Mouse (Mus musculus): ENCODE measurements around the gene Apc2. TPM values are rescaled to one million over a fixed set of nuclear protein-coding genes. Genes with fewer than 3 reads are reported as not detected.
"Not testable (repeated sequence)": the region's sequence is repeated elsewhere in the genome, so short reads cannot be mapped to it uniquely, and the experiment has no call there.

Gene Apc2
- polyA plus RNA-seq, 1 experiment from 2014 or later, result 0.94 TPM

DNA sequence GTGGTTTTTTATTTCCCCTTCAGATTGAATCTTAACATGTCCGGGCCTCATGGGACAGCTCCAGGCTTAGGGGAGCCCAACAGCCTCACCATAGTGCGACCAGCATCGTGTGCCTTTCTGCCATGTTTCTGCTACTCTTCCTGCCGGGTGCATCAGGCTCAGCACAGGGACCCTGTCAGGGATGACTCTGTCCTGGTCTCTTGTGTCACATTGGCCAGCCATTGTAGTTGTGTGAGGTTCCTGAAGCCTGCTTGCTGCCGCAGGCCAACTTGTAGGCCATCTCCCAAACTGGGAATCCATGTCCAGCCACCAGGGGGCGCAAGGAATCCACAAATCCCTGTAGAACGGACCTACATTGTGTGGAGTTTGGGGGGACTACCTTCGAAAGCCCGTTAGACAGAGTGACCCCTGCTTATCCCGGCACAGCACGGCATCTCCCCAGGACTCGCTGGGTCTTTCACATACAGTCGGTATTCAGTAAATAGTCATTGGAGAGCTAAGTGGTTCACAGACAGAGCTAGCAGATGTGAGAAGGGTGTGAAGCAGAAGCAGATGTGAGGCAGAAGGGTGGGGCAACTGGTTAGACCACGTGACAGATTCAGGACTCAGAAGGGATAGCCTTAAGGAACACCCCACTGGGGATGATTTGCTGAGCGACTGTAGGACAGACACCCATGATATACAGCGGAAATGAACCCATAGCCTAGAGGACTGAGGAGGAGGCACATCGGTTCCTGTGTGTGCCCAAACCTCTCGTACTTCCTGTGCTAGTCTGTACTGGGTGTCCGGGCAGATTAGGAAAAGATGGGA is 44.4 kb downstream of the Apc2 start:
- no peak for ATAC-seq (ENCODE audit: extremely low read depth, insufficient number of reproducible peaks, low FRiP score, low TSS enrichment)
- Histone ChIP-seq H3K36me3 (no peaks in the 10 kb centered on the region), H3K4me2 (peak overlapping the region; percentile 38), H3K9ac (no peak overlapping the region), H3K4me3 (no peak overlapping the region), H3K4me1 (peaks cover 43% of the 10 kb centered on the region), H3K27ac (replicated peaks) (no peak overlapping the region), H3K9me3 (no peaks in the 10 kb centered on the region), H3K27me3 (replicated peaks) (peaks cover 92% of the 10 kb centered on the region)
- 26% methylated on average over 19 of the region's 19 CpGs for WGBS

DNA sequence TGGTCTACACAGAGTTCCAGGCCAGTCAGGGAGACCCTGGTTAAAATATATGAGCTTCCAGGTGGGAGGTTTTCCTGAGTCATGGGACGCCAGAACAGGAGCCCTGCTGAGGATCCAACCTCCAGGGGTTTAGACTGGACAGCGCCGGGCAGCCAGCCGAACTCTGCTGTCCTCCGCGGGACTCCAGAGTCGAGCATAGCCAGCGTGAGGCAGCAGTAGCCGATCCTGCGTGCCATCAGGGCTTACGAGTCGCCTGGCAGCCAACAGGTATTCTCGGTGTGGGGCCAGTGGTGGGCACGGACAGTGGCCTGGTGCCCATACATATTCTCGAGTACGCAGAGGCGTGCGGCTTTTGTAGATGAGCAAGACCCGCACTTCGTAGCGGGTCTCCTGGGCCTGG is 45.2 kb downstream of the Apc2 start:
- WGBS, result 21% methylated on average over 21 of the region's 21 CpGs
- H3K9ac ChIP-seq, result no peak overlapping the region
- H3K27ac ChIP-seq (replicated peaks), result no peak overlapping the region
- peaks cover 92% of the 10 kb centered on the region for H3K27me3 ChIP-seq (replicated peaks)
- no peak for ATAC-seq (ENCODE audit: extremely low read depth, insufficient number of reproducible peaks, low FRiP score, low TSS enrichment)
- peaks cover 48% of the 10 kb centered on the region for H3K4me1 ChIP-seq
- no peaks in the 10 kb centered on the region for H3K36me3 ChIP-seq
- no peak overlapping the region for H3K4me3 ChIP-seq
- no peaks in the 10 kb centered on the region for H3K9me3 ChIP-seq
- no peak overlapping the region for H3K4me2 ChIP-seq

DNA sequence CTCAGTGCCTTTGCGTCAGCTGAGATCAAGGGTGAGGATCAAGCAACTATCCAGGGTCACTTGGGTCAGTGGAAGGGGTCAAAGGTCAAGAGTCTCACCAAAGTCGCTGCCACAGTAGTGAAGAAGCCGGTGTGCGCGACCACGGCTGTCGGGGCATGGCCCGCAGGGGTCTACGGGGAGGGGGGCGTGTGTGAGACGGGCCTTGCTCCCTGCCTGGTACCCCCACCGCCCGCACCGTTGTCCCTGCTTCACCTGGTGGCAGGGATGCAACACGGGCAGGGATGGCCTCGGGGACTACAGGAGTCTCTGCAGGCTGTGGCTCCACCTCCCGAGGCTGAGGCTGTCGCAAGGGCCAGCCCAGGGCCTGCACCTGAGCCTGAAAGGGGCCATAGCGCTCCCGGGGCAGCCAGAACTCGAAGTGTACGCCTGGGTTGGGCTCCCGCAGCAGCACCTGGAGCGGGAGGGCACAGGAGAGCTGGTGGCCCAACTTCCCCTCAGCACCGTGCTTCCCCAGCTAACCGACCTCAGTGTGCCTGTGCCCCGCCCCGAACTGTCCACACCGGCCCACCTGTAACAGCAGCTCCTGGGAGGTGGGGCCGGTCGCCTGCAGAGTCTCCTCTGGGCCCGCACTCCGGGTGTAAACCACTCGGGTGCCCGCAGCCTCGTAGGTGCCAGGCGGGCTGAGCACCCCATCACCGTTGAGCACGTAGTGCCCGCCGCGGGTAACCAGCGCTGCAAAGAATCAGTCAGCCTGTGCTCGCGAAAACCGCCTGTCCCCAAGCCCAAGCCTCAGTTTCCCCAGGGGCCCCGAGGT is 45.9 kb downstream of the Apc2 start:
- Histone ChIP-seq H3K27ac (replicated peaks) (no peak overlapping the region), H3K4me1 (peaks cover 48% of the 10 kb centered on the region), H3K4me3 (peak overlapping the region; percentile 42), H3K36me3 (no peaks in the 10 kb centered on the region), H3K27me3 (replicated peaks) (peaks cover 92% of the 10 kb centered on the region), H3K9me3 (no peaks in the 10 kb centered on the region), H3K4me2 (peak overlapping the region; percentile 64), H3K9ac (peak overlapping the region; percentile 28; the same call in 1 of the 2 replicates)
- no peak for ATAC-seq (ENCODE audit: extremely low read depth, insufficient number of reproducible peaks, low FRiP score, low TSS enrichment)
- 6% methylated on average over 46 of the region's 47 CpGs for WGBS

DNA sequence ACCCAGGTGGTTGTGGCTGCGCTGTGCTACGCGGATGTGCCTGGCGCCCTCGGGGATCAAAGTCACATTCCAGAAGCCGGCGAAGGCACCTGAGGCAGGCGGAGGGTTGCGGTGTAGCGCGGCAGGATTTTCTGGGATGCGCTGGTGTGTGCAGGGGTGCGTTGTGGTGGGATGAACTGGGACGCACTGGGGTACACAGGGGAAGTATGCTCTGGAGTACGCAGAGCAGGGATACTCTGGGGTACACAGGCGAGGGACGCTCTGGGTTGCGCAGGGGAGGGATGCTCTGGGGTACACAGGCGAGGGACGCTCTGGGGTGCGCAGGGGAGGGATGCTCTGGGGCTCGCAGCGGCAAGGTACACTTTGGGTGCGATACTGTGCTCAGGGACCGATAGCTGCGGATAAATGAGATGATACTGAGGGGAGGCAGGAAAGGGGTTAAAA is 46.5 kb downstream of the Apc2 start:
- 4% methylated on average over 26 of the region's 26 CpGs for WGBS
- Histone ChIP-seq H3K27me3 (replicated peaks) (peaks cover 91% of the 10 kb centered on the region), H3K9me3 (no peaks in the 10 kb centered on the region), H3K4me1 (peaks cover 50% of the 10 kb centered on the region), H3K9ac (peak overlapping the region; percentile 61; the same call in 1 of the 2 replicates), H3K27ac (replicated peaks) (no peak overlapping the region), H3K4me3 (peak overlapping the region; percentile 42), H3K36me3 (no peaks in the 10 kb centered on the region), H3K4me2 (peak overlapping the region; percentile 64)
- no peak for ATAC-seq (ENCODE audit: extremely low read depth, insufficient number of reproducible peaks, low FRiP score, low TSS enrichment)

GRCm38 (mm10) chr10:80342749-80343424 is 47.1 kb downstream of the Apc2 start:
- ATAC-seq (ENCODE audit: extremely low read depth, insufficient number of reproducible peaks, low FRiP score, low TSS enrichment), result peak; percentile 40; the same call in 1 of the 2 replicates
- Histone ChIP-seq H3K27ac (replicated peaks) (no peak overlapping the region), H3K36me3 (no peaks in the 10 kb centered on the region), H3K9ac (peak overlapping the region; percentile 61), H3K4me1 (peaks cover 55% of the 10 kb centered on the region), H3K27me3 (replicated peaks) (peaks cover 93% of the 10 kb centered on the region), H3K9me3 (no peaks in the 10 kb centered on the region), H3K4me2 (peak overlapping the region; percentile 64), H3K4me3 (peak overlapping the region; percentile 42)
- WGBS, result 1% methylated on average over 30 of the region's 33 CpGs

GRCm38 (mm10) chr10:80343425-80343895 is 47.7 kb downstream of the Apc2 start:
- no peak overlapping the region for H3K27ac ChIP-seq (replicated peaks)
- no peaks in the 10 kb centered on the region for H3K9me3 ChIP-seq
- 26% methylated on average over 13 of the region's 13 CpGs for WGBS
- 0 out of 2 replicates have a peak overlapping the region, but pooled peaks have one; percentile 61 for H3K9ac ChIP-seq
- peak overlapping the region; percentile 42 for H3K4me3 ChIP-seq
- peaks cover 93% of the 10 kb centered on the region for H3K27me3 ChIP-seq (replicated peaks)
- peak overlapping the region; percentile 64 for H3K4me2 ChIP-seq
- H3K36me3 ChIP-seq, result no peaks in the 10 kb centered on the region
- H3K4me1 ChIP-seq, result peaks cover 61% of the 10 kb centered on the region
- ATAC-seq (ENCODE audit: extremely low read depth, insufficient number of reproducible peaks, low FRiP score, low TSS enrichment), result 0 out of 2 replicates have a peak, but pooled peaks have one; percentile 2

DNA sequence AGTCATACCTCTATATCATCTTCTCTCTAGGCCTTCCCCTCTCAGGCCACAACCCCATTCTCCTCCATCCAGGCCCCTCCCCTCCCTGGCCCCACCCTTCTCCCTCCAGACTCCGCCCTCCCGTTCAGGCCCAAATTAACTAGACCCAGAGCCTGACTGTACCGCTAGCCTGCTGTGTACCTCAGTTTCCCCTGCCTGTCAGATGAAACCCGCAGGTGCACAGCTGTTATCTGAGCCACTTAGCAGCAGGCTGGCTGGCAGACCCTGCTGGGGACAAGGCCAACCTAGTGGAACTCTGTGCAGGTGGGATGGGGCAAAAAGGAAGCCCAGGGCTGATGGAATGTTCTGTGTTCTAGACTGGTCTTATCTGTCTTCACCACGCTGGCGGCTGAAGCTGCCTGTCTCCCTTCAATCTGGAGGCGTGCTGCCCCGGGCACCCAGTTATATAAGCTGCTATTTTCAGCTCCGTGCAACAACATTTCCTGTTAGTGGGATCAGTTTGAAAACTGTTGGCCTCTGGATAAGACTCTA is 48.4 kb downstream of the Apc2 start:
- H3K4me1 ChIP-seq, result peaks cover 68% of the 10 kb centered on the region
- H3K4me2 ChIP-seq, result peak overlapping the region; percentile 64
- no peak overlapping the region for H3K27ac ChIP-seq (replicated peaks)
- no peak for ATAC-seq (ENCODE audit: extremely low read depth, insufficient number of reproducible peaks, low FRiP score, low TSS enrichment)
- peaks cover 99% of the 10 kb centered on the region for H3K27me3 ChIP-seq (replicated peaks)
- no peaks in the 10 kb centered on the region for H3K9me3 ChIP-seq
- H3K36me3 ChIP-seq, result no peaks in the 10 kb centered on the region
- 20% methylated on average over 9 of the region's 9 CpGs for WGBS
- 0 out of 2 replicates have a peak overlapping the region, but pooled peaks have one; percentile 30 for H3K9ac ChIP-seq
- no peak overlapping the region for H3K4me3 ChIP-seq

- Histone ChIP-seq H3K27me3 (replicated peaks) (peaks cover 99% of the 10 kb centered on the region), H3K9me3 (no peaks in the 10 kb centered on the region), H3K4me2 (peak overlapping the region; percentile 64), H3K4me3 (peak overlapping the region; percentile 3), H3K27ac (replicated peaks) (no peak overlapping the region), H3K4me1 (peaks cover 74% of the 10 kb centered on the region), H3K9ac (peak overlapping the region; percentile 61), H3K36me3 (no peaks in the 10 kb centered on the region)
- WGBS, result 6% methylated on average over 16 of the region's 16 CpGs
- ATAC-seq (ENCODE audit: extremely low read depth, insufficient number of reproducible peaks, low FRiP score, low TSS enrichment), result no peak
Observed at GRCm38 (mm10) chr10:80345122-80345521, 49.3 kb downstream of the Apc2 start.

GRCm38 (mm10) chr10:80345929-80346328 is 50.2 kb downstream of the Apc2 start:
- H3K27ac ChIP-seq (replicated peaks); H3K4me2 ChIP-seq; H3K36me3 ChIP-seq; H3K9me3 ChIP-seq; H3K4me3 ChIP-seq; ATAC-seq (ENCODE audit: extremely low read depth, insufficient number of reproducible peaks, low FRiP score, low TSS enrichment); H3K9ac ChIP-seq: not testable (repeated sequence)
- peaks cover 97% of the 10 kb centered on the region for H3K27me3 ChIP-seq (replicated peaks)
- WGBS, result 79% methylated on average over 6 of the region's 6 CpGs
- H3K4me1 ChIP-seq, result peaks cover 69% of the 10 kb centered on the region

DNA sequence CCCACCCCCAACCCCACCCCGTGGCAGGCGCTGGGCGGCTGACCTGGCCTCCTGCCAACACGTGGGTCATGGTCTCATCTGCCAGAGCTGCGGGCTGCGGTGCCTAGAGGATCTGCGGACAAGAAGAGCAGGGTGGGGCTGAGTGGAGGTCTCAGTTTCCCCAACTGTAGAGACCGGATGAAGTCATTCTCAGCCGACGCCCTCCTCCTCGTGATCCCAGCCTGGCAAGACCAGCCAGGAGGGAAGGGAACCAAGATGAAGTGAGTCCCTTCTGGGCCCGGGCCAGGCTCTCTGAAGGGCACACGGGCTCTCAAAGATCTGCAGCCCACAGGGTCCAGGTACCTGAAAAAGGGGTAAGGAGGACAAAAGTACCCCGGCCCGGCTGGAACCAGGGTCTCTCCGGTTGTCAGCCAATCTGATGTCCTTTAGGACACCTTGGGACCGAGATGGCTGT is 51.8 kb downstream of the Apc2 start:
- Histone ChIP-seq H3K27ac (replicated peaks) (no peak overlapping the region), H3K4me3 (peak overlapping the region; percentile 51), H3K4me1 (peaks cover 59% of the 10 kb centered on the region), H3K27me3 (replicated peaks) (peaks cover 97% of the 10 kb centered on the region), H3K4me2 (peak overlapping the region; percentile 72), H3K9ac (peak overlapping the region; percentile 78), H3K9me3 (no peaks in the 10 kb centered on the region), H3K36me3 (no peaks in the 10 kb centered on the region)
- 16% methylated on average over 17 of the region's 17 CpGs for WGBS
- no peak for ATAC-seq (ENCODE audit: extremely low read depth, insufficient number of reproducible peaks, low FRiP score, low TSS enrichment)

Measured in heart, embryonic 13.5 days (tissue).